Mouse (Mus musculus) ES-E14 (cell line): ENCODE results near the gene Cntn3. TPM values are rescaled to one million over a fixed set of nuclear protein-coding genes. Genes with fewer than 3 reads are reported as not detected.

Source experiments
- DNase-seq: peaks from one replicate; pipeline ENCODE4 v3.0.0-alpha.2; 2013; ENCODE audit warnings: low read depth, low spot score
- H3K27ac ChIP-seq: 2 replicates; pipeline ENCODE4 v1.5.1; 2012; ENCODE audit warnings: low read depth, mild to moderate bottlenecking, low read length, moderate library complexity, mixed read lengths; ENCODE audit not compliant: poor library complexity, insufficient read depth, severe bottlenecking
- H3K36me3 ChIP-seq: 2 replicates; pipeline ENCODE4 v1.6.1; 2012; ENCODE audit warnings: mild to moderate bottlenecking, low read length, moderate library complexity, mixed read lengths; ENCODE audit not compliant: control insufficient read depth, poor library complexity, insufficient read depth, severe bottlenecking
- H3K4me1 ChIP-seq, 2 experiments: fragments of 150-350 bp in 1 of 2; sonication (generic) in 1 of 2; 2 replicates each; pipeline ENCODE4 v1.6.1; 2012; ENCODE audit warnings: low read length in 2 of 2, mild to moderate bottlenecking in 1 of 2, mixed read lengths in 1 of 2; ENCODE audit not compliant: control insufficient read depth in 2 of 2, insufficient read depth in 2 of 2, poor library complexity in 1 of 2
- H3K4me3 ChIP-seq, 2 experiments: fragments of 150-350 bp in 1 of 2; sonication (generic) in 1 of 2; 2 replicates each; pipeline ENCODE4 v1.5.1; 2012; ENCODE audit warnings: low read length in 2 of 2, low read depth in 1 of 2, mild to moderate bottlenecking in 1 of 2, mixed read lengths in 1 of 2; ENCODE audit not compliant: insufficient read depth in 1 of 2, poor library complexity in 1 of 2, severe bottlenecking in 1 of 2
- H3K9ac ChIP-seq: 2 replicates; pipeline ENCODE4 v1.6.1; 2012; ENCODE audit warnings: low read depth, mild to moderate bottlenecking, low read length, mixed read lengths; ENCODE audit not compliant: poor library complexity, insufficient read depth, severe bottlenecking
- H3K9me3 ChIP-seq: fragments of 150-350 bp; sonication (generic); 2 replicates; pipeline ENCODE4 v1.6.1; 2012; ENCODE audit warnings: low read depth, mild to moderate bottlenecking, low read length; ENCODE audit not compliant: control insufficient read depth, insufficient read depth
- CHD2 ChIP-seq: IDR thresholded peaks from 2 replicates; pipeline ENCODE4 v1.6.1; 2014; ENCODE audit warnings: mild to moderate bottlenecking, low read depth, low read length, inconsistent platforms
- HCFC1 ChIP-seq: IDR thresholded peaks from 2 replicates; pipeline ENCODE4 v1.6.1; 2012; ENCODE audit warnings: low read length, inconsistent platforms, borderline replicate concordance; ENCODE audit not compliant: insufficient read depth
- MAFK ChIP-seq: IDR thresholded peaks from 2 replicates; pipeline ENCODE4 v1.6.1; 2014; ENCODE audit warnings: mild to moderate bottlenecking, low read depth, low read length, inconsistent platforms; ENCODE audit not compliant: insufficient read depth
- ZC3H11A ChIP-seq: IDR thresholded peaks from 2 replicates; pipeline ENCODE4 v1.6.1; 2012; ENCODE audit warnings: low read depth, mild to moderate bottlenecking, inconsistent platforms, low read length, borderline replicate concordance
- ZNF384 ChIP-seq: IDR thresholded peaks from 2 replicates; pipeline ENCODE4 v1.6.1; 2012; ENCODE audit warnings: low read depth, low read length, inconsistent platforms
- in situ Hi-C, 2 experiments: fragments of 600-800 bp; cut with MboI; formaldehyde crosslinking; loops; one replicate each; pipeline ENCODE4 v1.15.1; 2025; ENCODE audit warnings: low sequenced_read_pairs in 2 of 2, inconsistent platforms in 1 of 2; ENCODE audit not compliant: unreplicated experiment in 2 of 2
- total RNA-seq: library from RNA; depleted of rRNA; stranded (reverse); fragments of 300-350 nt; gene quantifications from 2 replicates; pipeline ENCODE4 v1.2.3, GENCODE M21; 2012

The Cntn3 gene
- total RNA-seq, 1 experiment: 0.27 TPM

DNA sequence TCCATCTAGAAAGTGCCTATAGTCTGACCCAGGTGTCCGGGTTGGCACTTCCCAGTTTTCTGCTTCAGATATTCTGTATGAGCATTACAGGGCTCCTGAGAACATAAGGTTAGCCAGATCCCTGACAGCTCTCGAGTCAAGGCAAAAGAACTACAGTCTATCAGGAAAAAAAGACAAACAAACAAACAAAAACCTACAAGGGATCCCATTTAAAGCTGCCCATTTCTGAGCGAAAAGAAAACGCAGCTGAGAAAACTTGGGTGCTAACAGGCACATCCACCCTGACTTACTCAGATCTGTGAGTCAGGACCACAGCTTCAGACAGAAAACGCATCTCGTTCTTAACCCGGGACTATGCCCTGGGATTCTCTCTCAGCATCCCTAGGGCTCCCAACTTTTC, 9.5 kb downstream of the Cntn3 start:
- DNase-seq: no peak
- no peaks in the 10 kb centered on the region for H3K36me3 ChIP-seq

GRCm38 (mm10) chr6:102557521-102557920, 15.4 kb downstream of the Cntn3 start:
- H3K4me3 ChIP-seq: no peak overlapping the region
- DNase-seq: no peak
- no peaks in the 10 kb centered on the region for H3K4me1 ChIP-seq
- in situ Hi-C loops: no loop called here
- no peak overlapping the region for H3K9ac ChIP-seq
- H3K27ac ChIP-seq: no peak overlapping the region
- H3K9me3 ChIP-seq: no peaks in the 10 kb centered on the region
- H3K36me3 ChIP-seq: no peaks in the 10 kb centered on the region
- TF ChIP-seq MAFK: no peak
- no peak for TF ChIP-seq ZNF384
- TF ChIP-seq CHD2: no peak
- no peak for TF ChIP-seq ZC3H11A
- TF ChIP-seq HCFC1: no peak

More for the DNA sequence above, 9.5 kb downstream of the Cntn3 start:
- in situ Hi-C loops: no loop called here
- H3K4me1 ChIP-seq: no peaks in the 10 kb centered on the region
- no peak overlapping the region for H3K27ac ChIP-seq
- H3K9me3 ChIP-seq: no peaks in the 10 kb centered on the region
- H3K9ac ChIP-seq: no peak overlapping the region
- H3K4me3 ChIP-seq: peak overlapping the region in 1 of 2 experiments; percentile 74; a peak in 2 of 4 replicates
- TF ChIP-seq MAFK: no peak
- TF ChIP-seq ZC3H11A: no peak
- TF ChIP-seq ZNF384: no peak
- TF ChIP-seq HCFC1: no peak
- TF ChIP-seq CHD2: no peak

GRCm38 (mm10) chr6:102556497-102556896, 16.4 kb downstream of the Cntn3 start:
- no peaks in the 10 kb centered on the region for H3K4me1 ChIP-seq
- no peak for TF ChIP-seq HCFC1
- no peak for TF ChIP-seq CHD2
- no peak for TF ChIP-seq ZC3H11A
- TF ChIP-seq ZNF384: no peak
- TF ChIP-seq MAFK: no peak
- H3K27ac ChIP-seq: no peak overlapping the region
- in situ Hi-C loops: no loop called here
- H3K9me3 ChIP-seq: no peaks in the 10 kb centered on the region
- H3K4me3 ChIP-seq: no peak overlapping the region
- no peaks in the 10 kb centered on the region for H3K36me3 ChIP-seq
- H3K9ac ChIP-seq: no peak overlapping the region
- no peak for DNase-seq

DNA sequence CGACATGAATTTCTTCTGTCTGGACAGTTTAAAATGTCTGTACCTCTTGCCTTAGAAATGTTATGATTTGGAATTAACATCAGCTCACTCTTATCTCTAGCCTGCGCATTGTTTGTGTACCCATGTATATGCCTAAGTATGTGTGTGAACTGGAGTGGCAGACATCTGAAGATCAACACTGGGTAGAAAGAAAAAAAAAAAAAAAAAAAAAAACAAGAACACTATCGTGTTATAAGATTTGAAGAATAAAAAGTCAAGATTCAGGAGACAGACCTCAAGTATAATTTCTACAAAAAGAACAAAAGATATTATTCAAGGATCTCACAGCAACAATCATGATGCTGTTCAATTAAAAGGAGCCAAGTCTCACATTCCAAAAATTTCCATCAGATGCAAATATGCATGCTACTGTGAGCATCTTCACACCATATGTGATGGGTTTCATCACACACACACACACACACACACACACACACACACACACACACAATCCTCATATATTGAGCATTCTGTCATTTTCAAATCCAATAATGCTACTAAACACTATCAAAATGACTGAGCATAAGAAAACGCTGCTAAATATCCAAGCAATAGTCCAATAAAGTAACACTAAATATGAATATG, 17.0 kb downstream of the Cntn3 start:
- no peaks in the 10 kb centered on the region for H3K36me3 ChIP-seq
- no peak for DNase-seq
- no peak overlapping the region for H3K4me3 ChIP-seq
- no peaks in the 10 kb centered on the region for H3K4me1 ChIP-seq
- in situ Hi-C loops: no loop called here
- no peak overlapping the region for H3K9ac ChIP-seq
- TF ChIP-seq CHD2: no peak
- TF ChIP-seq MAFK: no peak
- no peak for TF ChIP-seq HCFC1
- TF ChIP-seq ZNF384: no peak
- TF ChIP-seq ZC3H11A: no peak
- no peaks in the 10 kb centered on the region for H3K9me3 ChIP-seq
- no peak overlapping the region for H3K27ac ChIP-seq

GRCm38 (mm10) chr6:102555067-102555657, 17.7 kb downstream of the Cntn3 start:
- TF ChIP-seq ZNF384 (no peak), ZC3H11A (no peak), MAFK (no peak), CHD2 (no peak), HCFC1 (no peak)
- Histone ChIP-seq H3K9me3 (no peaks in the 10 kb centered on the region), H3K36me3 (no peaks in the 10 kb centered on the region), H3K4me1 (no peaks in the 10 kb centered on the region), H3K9ac (no peak overlapping the region), H3K27ac (no peak overlapping the region), H3K4me3 (no peak overlapping the region)
- no peak for DNase-seq
- in situ Hi-C loops: no loop called here
